Mouse (Mus musculus) monocyte, adult 59 days (primary cell): Measurements from ENCODE around the gene Otud7b. TPM values are rescaled to one million over a fixed set of nuclear protein-coding genes. Genes with fewer than 3 reads are reported as not detected.

ENCODE experiments used
- total RNA-seq, 2 experiments: library from RNA; stranded (reverse); gene quantifications; one replicate each; pipeline ENCODE4 v1.2.4; 2023

The Otud7b gene
- 1 to 10 TPM; 6.0 to 6.3 TPM for total RNA-seq

GRCm38 (mm10) chr3:96104261-96105065 lies at the start of gene Otud7b:
Gene Otud7b (plus strand): TSS chr3:96104527.

GRCm38 (mm10) chr3:96058231-96058896 lies 46.0 kb upstream of the Otud7b start, which contains the start of gene Vps45:
Gene Vps45 (minus strand): TSS chr3:96058466.

DNA sequence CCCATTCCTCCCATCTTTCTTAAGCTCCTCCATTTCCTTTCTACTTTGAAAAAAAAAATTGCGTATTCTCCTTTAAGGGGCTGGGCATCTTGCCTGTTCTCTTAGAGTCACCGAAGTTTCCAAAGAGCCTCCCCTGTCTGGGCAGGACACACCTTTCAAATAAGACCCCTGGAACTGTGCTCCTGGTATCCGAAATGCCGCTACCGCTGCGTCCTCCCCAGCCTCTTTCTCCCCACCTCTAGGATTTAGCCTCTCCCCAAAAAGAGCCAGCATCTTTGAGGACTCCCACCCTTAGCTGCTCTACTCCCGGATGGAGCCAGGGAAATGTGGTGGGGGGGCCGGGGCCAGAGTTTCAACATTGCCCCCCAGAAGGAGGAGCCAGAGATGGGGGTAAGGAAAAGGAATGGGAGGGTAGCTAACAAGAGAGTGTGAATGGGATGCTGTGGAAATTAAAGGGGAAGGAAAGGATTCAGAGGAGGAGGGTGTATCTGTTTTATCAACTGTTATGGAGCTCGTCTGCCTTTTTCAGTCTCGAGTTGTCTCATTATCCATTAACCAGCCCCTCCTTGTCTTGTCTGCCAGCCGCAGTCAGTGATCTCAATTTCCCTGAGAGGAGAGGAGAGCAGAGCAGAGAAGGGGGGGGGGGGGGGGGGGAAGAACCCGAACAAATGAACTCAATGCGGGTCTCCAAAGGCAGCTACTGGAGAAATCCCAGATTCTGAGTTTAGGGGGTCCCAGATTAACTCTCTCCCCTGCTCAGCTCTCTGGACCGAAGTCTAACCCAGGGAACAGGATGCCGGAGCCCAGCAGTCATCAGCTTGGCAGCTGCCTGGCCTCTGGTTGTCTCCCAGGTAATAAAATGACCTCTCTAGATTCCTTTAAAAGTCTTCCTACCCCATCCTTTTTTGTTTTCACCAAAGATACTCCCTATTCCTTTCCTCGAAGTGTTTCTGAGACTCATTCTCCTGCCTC lies 57.8 kb downstream of the Otud7b start, which contains the start of gene Mtmr11:
Mtmr11 (plus strand) TSS at position 136 of the 972 bp plus-strand sequence.

GRCm38 (mm10) chr3:96172197-96173178 lies 68.2 kb downstream of the Otud7b start, which contains the start of gene Sf3b4:
Gene Sf3b4 (plus strand): TSS chr3:96172332.

DNA sequence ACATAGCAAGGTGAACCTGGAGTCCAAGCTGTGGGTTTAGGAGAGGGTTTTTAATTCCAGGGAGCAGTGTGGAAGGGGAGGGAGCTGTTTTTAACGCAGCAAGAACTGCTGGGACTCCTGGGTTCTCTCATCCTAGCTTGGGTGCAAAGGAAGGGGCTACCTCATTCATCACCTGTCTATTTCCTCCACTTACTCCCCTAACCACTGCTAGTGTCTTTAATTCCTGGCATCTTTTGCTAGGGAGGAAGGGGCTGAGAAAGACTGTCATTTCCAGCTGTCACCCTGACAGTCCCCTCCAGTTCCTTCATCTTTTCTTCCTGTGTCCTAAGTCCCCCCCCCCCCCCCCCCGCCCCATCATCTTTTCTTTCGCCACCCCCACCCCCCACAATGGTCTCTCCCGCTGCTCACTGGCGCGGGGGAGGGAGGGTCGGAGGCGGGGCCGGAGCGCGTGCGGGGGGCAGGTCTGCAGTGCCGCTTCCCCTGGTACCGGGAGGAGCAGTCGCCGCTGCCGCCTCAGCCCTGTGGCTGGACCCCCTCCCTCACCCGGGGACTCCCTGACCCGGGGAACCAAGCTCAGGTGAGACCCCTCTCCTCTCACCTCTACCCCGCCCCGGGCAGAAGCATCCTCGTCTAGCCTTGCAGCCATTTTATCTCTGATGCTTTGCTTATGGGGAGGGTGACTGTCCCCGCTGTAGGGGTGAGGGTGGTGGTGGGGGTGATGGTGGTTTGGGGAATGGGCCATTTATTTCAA lies 76.6 kb downstream of the Otud7b start, which contains the start of gene Sv2a:
Sv2a (plus strand) TSS at position 425 of the 751 bp plus-strand sequence.

Other genes with a start within 250 kb of the Otud7b start
- gene Prpf3, start 248.6 kb upstream of the Otud7b start, total RNA-seq, result 10 to 100 TPM; 31.8 to 38.9 TPM
- gene Mrps21, start 233.0 kb upstream of the Otud7b start, total RNA-seq, result 100 to 1,000 TPM; 127 to 131 TPM
- gene Ciart, start 222.3 kb upstream of the Otud7b start, total RNA-seq, result 10 to 100 TPM; 27.0 to 27.9 TPM
- 100 to 1,000 TPM; 156 to 173 TPM for gene BC028528, start 212.5 kb upstream of the Otud7b start, total RNA-seq
- gene Aph1a, start 210.6 kb upstream of the Otud7b start, total RNA-seq, result 100 to 1,000 TPM in 1 of 2 experiments, 10 to 100 TPM in 1; 88.0 to 131 TPM
- not detected for gene Car14, start 199.8 kb upstream of the Otud7b start, total RNA-seq
- gene Anp32e, start 175.3 kb upstream of the Otud7b start, total RNA-seq, result 10 to 100 TPM; 42.7 to 46.2 TPM
- gene Plekho1, start 108.5 kb upstream of the Otud7b start, total RNA-seq, result 100 to 1,000 TPM; 241 to 254 TPM
- gene Vps45, start 46.1 kb upstream of the Otud7b start, total RNA-seq, result 10 to 100 TPM; 21.1 to 30.0 TPM
- not detected for gene Mtmr11, start 57.5 kb downstream of the Otud7b start, total RNA-seq
- 10 to 100 TPM; 45.2 to 48.2 TPM for gene Sf3b4, start 67.8 kb downstream of the Otud7b start, total RNA-seq
- under 1 TPM in 1 of 2 experiments, not detected in 1; 0.24 TPM for gene Sv2a, start 76.6 kb downstream of the Otud7b start, total RNA-seq
- gene Bola1, start 115.2 kb downstream of the Otud7b start, total RNA-seq, result 10 to 100 TPM in 1 of 2 experiments, 1 to 10 TPM in 1; 7.4 to 11.4 TPM
- 1 to 10 TPM; 4.4 to 6.6 TPM for gene Hist2h2ab, start 115.3 kb downstream of the Otud7b start, total RNA-seq
- 100 to 1,000 TPM; 100 to 108 TPM for gene Hist2h2ac, start 116.4 kb downstream of the Otud7b start, total RNA-seq
- 1 to 10 TPM; 3.4 to 4.3 TPM for gene Hist2h2be, start 116.6 kb downstream of the Otud7b start, total RNA-seq
- gene Hist2h3c2, start 134.6 kb downstream of the Otud7b start, total RNA-seq, result 1 to 10 TPM; 2.3 to 3.4 TPM
- gene Hist2h2aa2, start 135.7 kb downstream of the Otud7b start, total RNA-seq, result 100 to 1,000 TPM; 822 to 823 TPM
- 10 to 100 TPM; 11.2 to 22.3 TPM for gene Hist2h2aa1, start 141.0 kb downstream of the Otud7b start, total RNA-seq
- gene Hist2h3c1, start 142.2 kb downstream of the Otud7b start, total RNA-seq, result not detected
- 10 to 100 TPM; 33.3 to 34.7 TPM for gene Hist2h4, start 158.8 kb downstream of the Otud7b start, total RNA-seq
- 100 to 1,000 TPM; 137 to 151 TPM for gene Hist2h3b, start 164.1 kb downstream of the Otud7b start, total RNA-seq
- 100 to 1,000 TPM; 161 to 180 TPM for gene Hist2h2bb, start 165.2 kb downstream of the Otud7b start, total RNA-seq
- gene Fcgr1, start 189.4 kb downstream of the Otud7b start, total RNA-seq, result 10 to 100 TPM; 30.3 to 40.7 TPM